Mouse (Mus musculus) embryo, embryonic 11.5 days (tissue): ENCODE results near the gene Abat.

Experiments
- DNase-seq: peaks from one replicate; pipeline ENCODE4 v3.0.0-alpha.2; 2012; ENCODE audit warnings: low read depth, low spot score

The Abat gene

GRCm38 (mm10) chr16:8573751-8574150, 60.5 kb downstream of the Abat start:
- no peak for DNase-seq

- no peak for DNase-seq
Observed at GRCm38 (mm10) chr16:8574316-8574715, 61.1 kb downstream of the Abat start.

- no peak for DNase-seq
Observed at GRCm38 (mm10) chr16:8576111-8576510, 62.9 kb downstream of the Abat start.

- no peak for DNase-seq
Observed at GRCm38 (mm10) chr16:8576901-8577300, 63.7 kb downstream of the Abat start.

- DNase-seq, result no peak
Observed at GRCm38 (mm10) chr16:8578326-8578725, 65.1 kb downstream of the Abat start.

GRCm38 (mm10) chr16:8579546-8579945, 66.3 kb downstream of the Abat start:
- DNase-seq, result no peak

GRCm38 (mm10) chr16:8581661-8582239, 68.5 kb downstream of the Abat start:
- DNase-seq, result no peak

- no peak for DNase-seq
Observed at GRCm38 (mm10) chr16:8582579-8583295, 69.5 kb downstream of the Abat start.

GRCm38 (mm10) chr16:8584248-8584647, 71.0 kb downstream of the Abat start:
- DNase-seq, result no peak

- no peak for DNase-seq
Observed at GRCm38 (mm10) chr16:8585056-8585455, 71.8 kb downstream of the Abat start.

GRCm38 (mm10) chr16:8595411-8595810, 82.2 kb downstream of the Abat start:
- DNase-seq, result no peak

- no peak for DNase-seq
Observed at GRCm38 (mm10) chr16:8596336-8596735, 83.1 kb downstream of the Abat start.

GRCm38 (mm10) chr16:8597516-8597915, 84.3 kb downstream of the Abat start:
- no peak for DNase-seq

- DNase-seq, result no peak
Observed at GRCm38 (mm10) chr16:8603789-8604188, 90.6 kb downstream of the Abat start.

GRCm38 (mm10) chr16:8610397-8610796, 97.2 kb downstream of the Abat start:
- DNase-seq, result no peak

- no peak for DNase-seq
Observed at GRCm38 (mm10) chr16:8612214-8613005, 99.2 kb downstream of the Abat start.

- no peak for DNase-seq
Observed at GRCm38 (mm10) chr16:8613039-8613438, 99.8 kb downstream of the Abat start.

GRCm38 (mm10) chr16:8613447-8613846, 100.2 kb downstream of the Abat start:
- DNase-seq, result no peak

GRCm38 (mm10) chr16:8619659-8620314, 106.6 kb downstream of the Abat start:
- DNase-seq, result no peak

- no peak for DNase-seq
Observed at GRCm38 (mm10) chr16:8620315-8621115, 107.3 kb downstream of the Abat start.

GRCm38 (mm10) chr16:8630419-8630818, 117.2 kb downstream of the Abat start:
- no peak for DNase-seq
